ENCODE assay signal across 11 mouse cellular contexts in genomic region chr10:118761101-118761868, GRCm38 (mm10).
DNase-seq lines count a peak whose midpoint lies in the region; ATAC-seq and TF ChIP-seq lines count a peak whose summit lies in the region.
"Had no signal": no experiment of that assay in that cellular context is flagged by ENCODE, and none has a peak within 500 bp of the region (broad histone marks: within the 10 kb centered on the region; RNA-seq: fewer than 3 reads in every experiment).

No protein-coding gene starts in this region.

- H3K27ac ChIP-seq in limb, embryonic 14.5 days (replicated peaks; ENCODE audit: low read depth, low read length), result no peak overlapping the region
- no peak overlapping the region for H3K27ac ChIP-seq in limb, embryonic 10.5 days
- no peak overlapping the region for H3K27ac ChIP-seq in gastrocnemius, adult 2 months
- H3K27ac ChIP-seq in heart, embryonic 14.5 days (replicated peaks in 1 of 2; ENCODE audit: control insufficient read depth in 1 of 2, insufficient read depth in 1 of 2, low read depth in 2 of 2, low read length in 2 of 2), result no peak overlapping the region
- H3K27ac ChIP-seq in hindbrain, embryonic 12.5 days, result no peak overlapping the region
- no peak overlapping the region for H3K27ac ChIP-seq in midbrain, embryonic 11.5 days (ENCODE audit: low read depth, low read length)
- no peak overlapping the region; the same call in 1 of the 2 replicates for H3K27ac ChIP-seq in hindbrain, embryonic 11.5 days (ENCODE audit: low read depth, low read length)
- H3K27ac ChIP-seq: midbrain, embryonic 12.5 days had no signal

- TF ChIP-seq CTCF in gastrocnemius, adult 2 months (IDR thresholded peaks at IDR 0.05), result no peak

- ATAC-seq in limb, embryonic 14.5 days (ENCODE audit: low FRiP score, low read depth), result no peak
- no peak for ATAC-seq in heart, embryonic 14.5 days (ENCODE audit: insufficient number of reproducible peaks, insufficient read depth, low FRiP score, low read depth)
- no peak for ATAC-seq in hindbrain, embryonic 12.5 days (ENCODE audit: low FRiP score)
- no peak for ATAC-seq in midbrain, embryonic 11.5 days (ENCODE audit: low FRiP score)
- no peak for ATAC-seq in hindbrain, embryonic 11.5 days (ENCODE audit: low FRiP score)

- WGBS in limb, embryonic 14.5 days, result 70% methylated on average over 10 of the region's 10 CpGs
- WGBS in limb, embryonic 10.5 days, result 79% methylated on average over 10 of the region's 10 CpGs
- whole genome bisulfite sequencing in heart, embryonic 14.5 days, result 56% methylated on average over 10 of the region's 10 CpGs
- 84% methylated on average over 10 of the region's 10 CpGs for WGBS in hindbrain, embryonic 12.5 days
- WGBS in midbrain, embryonic 11.5 days, result 88% methylated on average over 10 of the region's 10 CpGs
- 84% methylated on average over 10 of the region's 10 CpGs for WGBS in hindbrain, embryonic 11.5 days

- H3K4me3 ChIP-seq in limb, embryonic 14.5 days (replicated peaks; ENCODE audit: low read length), result no peak overlapping the region
- H3K4me3 ChIP-seq in limb, embryonic 10.5 days, result no peak overlapping the region
- no peak overlapping the region for H3K4me3 ChIP-seq in gastrocnemius, adult 2 months
- H3K4me3 ChIP-seq in heart, embryonic 14.5 days (ENCODE audit: control insufficient read depth in 1 of 2, insufficient read depth in 1 of 2, low read depth in 1 of 2, low read length in 2 of 2), result no peak overlapping the region
- peak overlapping the region; percentile 38 for H3K4me3 ChIP-seq in megakaryocyte, embryonic 14.5 days (replicated peaks)
- no peak overlapping the region for H3K4me3 ChIP-seq in hindbrain, embryonic 12.5 days
- H3K4me3 ChIP-seq in midbrain, embryonic 11.5 days (ENCODE audit: low read depth, low read length), result no peak overlapping the region
- H3K4me3 ChIP-seq in hindbrain, embryonic 11.5 days (ENCODE audit: low read depth, low read length), result no peak overlapping the region
- H3K4me3 ChIP-seq: midbrain, embryonic 12.5 days had no signal

- peak; percentile 31 for DNase-seq in limb, embryonic 14.5 days (ENCODE audit: low spot score)
- DNase-seq in limb, embryonic 10.5 days (ENCODE audit: low spot score), result no peak
- DNase-seq in gastrocnemius, adult 2 months, result peak; percentile 70
- no peak for DNase-seq in midbrain, embryonic 11.5 days (ENCODE audit: low spot score, missing footprints)
- DNase-seq in hindbrain, embryonic 11.5 days (ENCODE audit: low spot score), result no peak
- DNase-seq: layer of hippocampus, postnatal 36 days; retina, postnatal 1 day had no signal

- H3K36me3 ChIP-seq in limb, embryonic 14.5 days (ENCODE audit: control insufficient read depth, insufficient read depth, low read length), result no peaks in the 10 kb centered on the region
- H3K36me3 ChIP-seq in limb, embryonic 10.5 days, result no peaks in the 10 kb centered on the region
- H3K36me3 ChIP-seq in heart, embryonic 14.5 days (ENCODE audit: control insufficient read depth, insufficient read depth, low read length), result no peaks in the 10 kb centered on the region
- no peaks in the 10 kb centered on the region for H3K36me3 ChIP-seq in megakaryocyte, embryonic 14.5 days (replicated peaks; ENCODE audit: low read length)
- no peaks in the 10 kb centered on the region for H3K36me3 ChIP-seq in hindbrain, embryonic 12.5 days
- H3K36me3 ChIP-seq in midbrain, embryonic 11.5 days (ENCODE audit: control insufficient read depth, insufficient read depth, low read length), result no peaks in the 10 kb centered on the region
- no peaks in the 10 kb centered on the region for H3K36me3 ChIP-seq in hindbrain, embryonic 11.5 days (ENCODE audit: control insufficient read depth, insufficient read depth, low read length)
- H3K36me3 ChIP-seq: midbrain, embryonic 12.5 days had no signal

- no peaks in the 10 kb centered on the region for H3K4me1 ChIP-seq in limb, embryonic 14.5 days (ENCODE audit: control insufficient read depth, insufficient read depth, low read length)
- no peaks in the 10 kb centered on the region for H3K4me1 ChIP-seq in limb, embryonic 10.5 days
- peaks cover 16 to 20% of the 10 kb centered on the region in 2 experiments for H3K4me1 ChIP-seq in heart, embryonic 14.5 days (ENCODE audit: control insufficient read depth in 2 of 2, insufficient read depth in 2 of 2, low read length in 2 of 2)
- peaks cover 24% of the 10 kb centered on the region for H3K4me1 ChIP-seq in megakaryocyte, embryonic 14.5 days
- H3K4me1 ChIP-seq in hindbrain, embryonic 12.5 days, result peaks cover 2% of the 10 kb centered on the region; the same call in 1 of the 2 replicates
- H3K4me1 ChIP-seq in midbrain, embryonic 11.5 days (ENCODE audit: control insufficient read depth, insufficient read depth, low read length), result no peaks in the 10 kb centered on the region
- H3K4me1 ChIP-seq in hindbrain, embryonic 11.5 days (replicated peaks; ENCODE audit: control insufficient read depth, insufficient read depth, low read length), result no peaks in the 10 kb centered on the region
- H3K4me1 ChIP-seq: midbrain, embryonic 12.5 days had no signal

- TF ChIP-seq POLR2A in limb, embryonic 14.5 days (IDR thresholded peaks at IDR 0.05; ENCODE audit: borderline replicate concordance, extremely low read depth, insufficient read depth, insufficient read length), result no peak

- intact Hi-C loops in gastrocnemius, adult 2 months (cut with DNase I), result no loop called here

- no peaks in the 10 kb centered on the region for H3K9me3 ChIP-seq in limb, embryonic 14.5 days (ENCODE audit: control insufficient read depth, low read length)
- H3K9me3 ChIP-seq in limb, embryonic 10.5 days (replicated peaks), result no peaks in the 10 kb centered on the region
- H3K9me3 ChIP-seq in heart, embryonic 14.5 days (ENCODE audit: control insufficient read depth, low read length), result no peaks in the 10 kb centered on the region
- no peaks in the 10 kb centered on the region for H3K9me3 ChIP-seq in megakaryocyte, embryonic 14.5 days
- no peaks in the 10 kb centered on the region for H3K9me3 ChIP-seq in hindbrain, embryonic 12.5 days (replicated peaks)
- H3K9me3 ChIP-seq in midbrain, embryonic 11.5 days (ENCODE audit: control insufficient read depth, low read length), result no peaks in the 10 kb centered on the region
- no peaks in the 10 kb centered on the region for H3K9me3 ChIP-seq in hindbrain, embryonic 11.5 days (ENCODE audit: control insufficient read depth, low read length)
- H3K9me3 ChIP-seq: midbrain, embryonic 12.5 days had no signal

- no peak overlapping the region for H3K4me2 ChIP-seq in limb, embryonic 14.5 days (replicated peaks; ENCODE audit: low read depth, low read length, severe bottlenecking)
- H3K4me2 ChIP-seq in heart, embryonic 14.5 days (ENCODE audit: low read length), result no peak overlapping the region
- H3K4me2 ChIP-seq in hindbrain, embryonic 12.5 days (replicated peaks), result no peak overlapping the region
- no peak overlapping the region for H3K4me2 ChIP-seq in midbrain, embryonic 11.5 days
- H3K4me2 ChIP-seq in hindbrain, embryonic 11.5 days (replicated peaks; ENCODE audit: low read depth, low read length), result no peak overlapping the region
- H3K4me2 ChIP-seq: midbrain, embryonic 12.5 days had no signal

- H3K27me3 ChIP-seq in limb, embryonic 14.5 days (ENCODE audit: control insufficient read depth, insufficient read depth, low read length), result no peaks in the 10 kb centered on the region
- H3K27me3 ChIP-seq in limb, embryonic 10.5 days (ENCODE audit: low read depth, poor library complexity, severe bottlenecking), result no peaks in the 10 kb centered on the region
- H3K27me3 ChIP-seq in heart, embryonic 14.5 days (ENCODE audit: control insufficient read depth, insufficient read depth, low read length), result no peaks in the 10 kb centered on the region
- peaks cover 12% of the 10 kb centered on the region for H3K27me3 ChIP-seq in megakaryocyte, embryonic 14.5 days (replicated peaks)
- no peaks in the 10 kb centered on the region for H3K27me3 ChIP-seq in hindbrain, embryonic 12.5 days
- no peaks in the 10 kb centered on the region for H3K27me3 ChIP-seq in midbrain, embryonic 11.5 days (ENCODE audit: control insufficient read depth, insufficient read depth, low read length)
- H3K27me3 ChIP-seq in hindbrain, embryonic 11.5 days (ENCODE audit: control insufficient read depth, insufficient read depth, low read length), result no peaks in the 10 kb centered on the region
- H3K27me3 ChIP-seq: midbrain, embryonic 12.5 days had no signal

- no peak overlapping the region for H3K9ac ChIP-seq in limb, embryonic 14.5 days (ENCODE audit: low read depth, low read length, severe bottlenecking)
- H3K9ac ChIP-seq in heart, embryonic 14.5 days (ENCODE audit: low read length), result peak overlapping the region; percentile 12; the same call in 1 of the 2 replicates
- H3K9ac ChIP-seq in hindbrain, embryonic 12.5 days, result no peak overlapping the region
- H3K9ac ChIP-seq in midbrain, embryonic 11.5 days (ENCODE audit: low read length), result no peak overlapping the region
- H3K9ac ChIP-seq in hindbrain, embryonic 11.5 days (ENCODE audit: low read depth, low read length), result no peak overlapping the region
- H3K9ac ChIP-seq: midbrain, embryonic 12.5 days had no signal

Comparison
In these comparisons a context has a peak if more than half of its experiments do, and no peak if none do; other contexts are left out.
1. DNase-seq: peak in limb, embryonic 14.5 days (single experiment) and gastrocnemius, adult 2 months (single experiment); none in limb, embryonic 10.5 days (single experiment), midbrain, embryonic 11.5 days (single experiment) and hindbrain, embryonic 11.5 days (single experiment).